Mouse (Mus musculus): Measurements from ENCODE around the gene Ruvbl1.

GRCm38 (mm10) chr6:88444076-88444750, 21.0 kb upstream of the Ruvbl1 start:
- no peak for TF ChIP-seq CTCF (IDR thresholded peaks at IDR 0.05)
- no peak for TF ChIP-seq POLR2A (IDR thresholded peaks at IDR 0.05; ENCODE audit: insufficient read depth, low read depth, low read length)
- TF ChIP-seq EP300 (IDR thresholded peaks at IDR 0.05; ENCODE audit: insufficient read depth, low read depth, low read length), result no peak
